7 mouse cellular contexts compared by ENCODE assay signal in the genomic region with DNA sequence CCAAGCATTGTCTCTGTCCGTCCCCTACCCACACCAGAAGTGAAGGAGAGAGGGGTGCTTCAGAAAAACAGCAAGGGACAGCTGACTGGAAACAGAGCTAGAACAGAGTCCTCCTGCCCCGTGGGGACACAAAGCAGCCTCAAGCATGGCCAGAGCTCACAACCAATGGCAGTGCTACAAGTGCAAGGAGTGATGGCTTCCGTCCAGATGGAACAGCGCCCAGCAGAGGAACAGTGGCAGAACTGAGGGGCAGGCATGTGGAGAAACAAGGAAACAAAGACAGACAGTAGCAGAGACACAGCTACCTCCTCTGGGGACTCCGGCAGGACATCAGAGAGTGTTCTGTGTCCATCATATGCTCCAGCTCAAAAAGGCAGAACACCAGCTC. TPM values are rescaled to one million over a fixed set of nuclear protein-coding genes. Genes with fewer than 3 reads are reported as not detected.
A peak's percentile ranks its signal among the peaks of the same experiment; 100 is the strongest.
DNase-seq lines count a peak whose midpoint lies in the region; ATAC-seq and TF ChIP-seq lines count a peak whose summit lies in the region.

No protein-coding gene starts in this region.

- WGBS in cerebellum, adult 2 months, result 3% methylated on average over 5 of the region's 5 CpGs
- WGBS in intestine, postnatal 0 days, result 69% methylated on average over 5 of the region's 5 CpGs
- WGBS in limb, embryonic 13.5 days, result 72% methylated on average over 5 of the region's 5 CpGs

- H3K4me1 ChIP-seq in cerebellum, adult 2 months (ENCODE audit: control insufficient read depth, insufficient read depth, low read length), result peaks cover 41% of the 10 kb centered on the region
- H3K4me1 ChIP-seq in intestine, postnatal 0 days (replicated peaks; ENCODE audit: control insufficient read depth, insufficient read depth, low read length), result no peaks in the 10 kb centered on the region
- peaks cover 10% of the 10 kb centered on the region for H3K4me1 ChIP-seq in limb, embryonic 13.5 days

- H3K36me3 ChIP-seq in intestine, postnatal 0 days (ENCODE audit: control insufficient read depth, insufficient read depth), result no peaks in the 10 kb centered on the region
- H3K36me3 ChIP-seq in limb, embryonic 13.5 days, result peaks cover 4% of the 10 kb centered on the region; the same call in 1 of the 2 replicates

- H3K9me3 ChIP-seq in intestine, postnatal 0 days (ENCODE audit: control insufficient read depth), result no peaks in the 10 kb centered on the region
- H3K9me3 ChIP-seq in limb, embryonic 13.5 days, result no peaks in the 10 kb centered on the region

- H3K4me3 ChIP-seq in cerebellum, adult 2 months (replicated peaks; ENCODE audit: insufficient read depth, low read depth, low read length), result no peak overlapping the region
- no peak overlapping the region for H3K4me3 ChIP-seq in intestine, postnatal 0 days (ENCODE audit: low read depth, low read length)
- H3K4me3 ChIP-seq in limb, embryonic 13.5 days, result no peak overlapping the region

- ATAC-seq in intestine, postnatal 0 days, result no peak
- ATAC-seq in limb, embryonic 13.5 days (ENCODE audit: low FRiP score, low read depth), result no peak
- ATAC-seq in erythroblast, adult 5-6 weeks (replicated peaks; ENCODE audit: low FRiP score, poor library complexity, severe bottlenecking), result no peak

- peak; percentile 73 for DNase-seq in adrenal gland, postnatal 25 days
- DNase-seq in cerebellum, adult 2 months, result peak; percentile 89 to 90
- peak; percentile 96 for DNase-seq in heart, adult 11 months
- peak; percentile 51 for DNase-seq in ovary, postnatal 14 days (ENCODE audit: low spot score)

- H3K27ac ChIP-seq in cerebellum, adult 2 months (ENCODE audit: insufficient read depth, low read length), result peak overlapping the region; percentile 77
- no peak overlapping the region for H3K27ac ChIP-seq in intestine, postnatal 0 days (ENCODE audit: low read depth, low read length)
- H3K27ac ChIP-seq in limb, embryonic 13.5 days, result peak overlapping the region; percentile 28; the same call in 1 of the 2 replicates

- TF ChIP-seq CTCF in cerebellum, adult 2 months (IDR thresholded peaks at IDR 0.05; ENCODE audit: borderline replicate concordance, insufficient read depth, low read depth, low read length), result no peak
- TF ChIP-seq CTCF in intestine, postnatal 0 days (IDR thresholded peaks at IDR 0.05; ENCODE audit: low read depth), result peak; percentile 30

- TF ChIP-seq POLR2A in cerebellum, adult 2 months (IDR thresholded peaks at IDR 0.05; ENCODE audit: borderline replicate concordance, insufficient read depth, low read length), result no peak

- no peak overlapping the region for H3K4me2 ChIP-seq in intestine, postnatal 0 days (replicated peaks; ENCODE audit: low read depth)
- H3K4me2 ChIP-seq in limb, embryonic 13.5 days (replicated peaks), result no peak overlapping the region

- H3K9ac ChIP-seq in intestine, postnatal 0 days (ENCODE audit: low read depth, low read length), result no peak overlapping the region
- H3K9ac ChIP-seq in limb, embryonic 13.5 days, result no peak overlapping the region; the same call in 1 of the 2 replicates

- no peaks in the 10 kb centered on the region for H3K27me3 ChIP-seq in cerebellum, adult 2 months (ENCODE audit: control insufficient read depth, insufficient read depth, low read length)
- H3K27me3 ChIP-seq in intestine, postnatal 0 days (replicated peaks; ENCODE audit: control insufficient read depth, insufficient read depth, low read length), result no peaks in the 10 kb centered on the region
- H3K27me3 ChIP-seq in limb, embryonic 13.5 days, result no peaks in the 10 kb centered on the region

RNA-seq across cellular contexts. Expression of a gene that starts 26.1 kb away (rescaled TPM):
- 22.7 and 25.2 TPM in 2 replicates for total RNA-seq in adrenal gland, postnatal 25 days (2021)
- polyA plus RNA-seq in cerebellum, adult 2 months (2012; rRNA removed), result 81.8 and 82.9 TPM in 2 replicates
- 32.3 and 37.5 TPM in 2 replicates for polyA plus RNA-seq in intestine, postnatal 0 days (2015; fragmentation: Nextera tagmentation; extraction: Ambion mirVana)
- polyA plus RNA-seq in limb, embryonic 13.5 days (2015; fragmentation: Nextera tagmentation; extraction: Ambion mirVana), result 19.5 and 20.5 TPM in 2 replicates
- total RNA-seq in erythroblast, adult 5-6 weeks (2015; ENCODE audit: low replicate concordance), result not detected in 2 replicates
- total RNA-seq in erythroblast, adult 5-6 weeks (2017; ENCODE audit: low replicate concordance), result 0.17 and 0.42 TPM in 2 replicates

RNA-seq across cellular contexts. Expression of a gene that starts 46.9 kb away (rescaled TPM):
- 18.5 and 22.6 TPM in 2 replicates for total RNA-seq in adrenal gland, postnatal 25 days (2021)
- 39.5 and 41.3 TPM in 2 replicates for polyA plus RNA-seq in cerebellum, adult 2 months (2012; rRNA removed)
- polyA plus RNA-seq in intestine, postnatal 0 days (2015; fragmentation: Nextera tagmentation; extraction: Ambion mirVana), result 36.2 and 37.4 TPM in 2 replicates
- polyA plus RNA-seq in limb, embryonic 13.5 days (2015; fragmentation: Nextera tagmentation; extraction: Ambion mirVana), result 35.3 and 36.2 TPM in 2 replicates
- total RNA-seq in erythroblast, adult 5-6 weeks (2015; ENCODE audit: low replicate concordance), result 3.1 TPM in 1 of 2 replicates, not detected in the other
- total RNA-seq in erythroblast, adult 5-6 weeks (2017; ENCODE audit: low replicate concordance), result 0.42 and 3.2 TPM in 2 replicates

RNA-seq across cellular contexts. Expression of a gene that starts 52.2 kb away (rescaled TPM):
- 2.0 and 4.5 TPM in 2 replicates for total RNA-seq in adrenal gland, postnatal 25 days (2021)
- 6.2 and 6.7 TPM in 2 replicates for polyA plus RNA-seq in cerebellum, adult 2 months (2012; rRNA removed)
- 18.5 and 20.4 TPM in 2 replicates for polyA plus RNA-seq in intestine, postnatal 0 days (2015; fragmentation: Nextera tagmentation; extraction: Ambion mirVana)
- 125 and 135 TPM in 2 replicates for polyA plus RNA-seq in limb, embryonic 13.5 days (2015; fragmentation: Nextera tagmentation; extraction: Ambion mirVana)
- 10.0 and 15.9 TPM in 2 replicates for total RNA-seq in erythroblast, adult 5-6 weeks (2015; ENCODE audit: low replicate concordance)
- 4.2 and 5.2 TPM in 2 replicates for total RNA-seq in erythroblast, adult 5-6 weeks (2017; ENCODE audit: low replicate concordance)

RNA-seq across cellular contexts. Expression of a gene that starts 57.6 kb away (rescaled TPM):
- 22.8 and 24.5 TPM in 2 replicates for total RNA-seq in adrenal gland, postnatal 25 days (2021)
- 88.7 and 92.8 TPM in 2 replicates for polyA plus RNA-seq in cerebellum, adult 2 months (2012; rRNA removed)
- polyA plus RNA-seq in intestine, postnatal 0 days (2015; fragmentation: Nextera tagmentation; extraction: Ambion mirVana), result 29.5 and 37.4 TPM in 2 replicates
- polyA plus RNA-seq in limb, embryonic 13.5 days (2015; fragmentation: Nextera tagmentation; extraction: Ambion mirVana), result 24.8 and 25.4 TPM in 2 replicates
- 1.2 and 1.5 TPM in 2 replicates for total RNA-seq in erythroblast, adult 5-6 weeks (2015; ENCODE audit: low replicate concordance)
- total RNA-seq in erythroblast, adult 5-6 weeks (2017; ENCODE audit: low replicate concordance), result 1.4 and 2.4 TPM in 2 replicates
